Mouse (Mus musculus) embryonic stem cell, embryonic (primary cell): ENCODE results near the gene Tex101.
"Not testable (repeated sequence)": the region's sequence is repeated elsewhere in the genome, so short reads cannot be mapped to it uniquely, and the experiment has no call there.

Source experiments
- CTCF ChIA-PET, 4 experiments: fragments of 300-600 bp in 2 of 4; fragments of 350-600 bp in 2 of 4; sonication (Branson Sonifier 250); formaldehyde crosslinking; loops; one replicate each; lab custom pipeline; 2022; ENCODE audit warnings: inconsistent platforms in 2 of 4; lab: Charles Lee
- POLR2A ChIA-PET, 4 experiments: fragments of 300-600 bp in 2 of 4; fragments of 350-600 bp in 2 of 4; sonication (Branson Sonifier 250); formaldehyde crosslinking; loops; one replicate each; lab custom pipeline; 2022; ENCODE audit warnings: antibody characterized with exemption in 4 of 4, inconsistent platforms in 1 of 4; lab: Charles Lee

Gene Tex101

DNA sequence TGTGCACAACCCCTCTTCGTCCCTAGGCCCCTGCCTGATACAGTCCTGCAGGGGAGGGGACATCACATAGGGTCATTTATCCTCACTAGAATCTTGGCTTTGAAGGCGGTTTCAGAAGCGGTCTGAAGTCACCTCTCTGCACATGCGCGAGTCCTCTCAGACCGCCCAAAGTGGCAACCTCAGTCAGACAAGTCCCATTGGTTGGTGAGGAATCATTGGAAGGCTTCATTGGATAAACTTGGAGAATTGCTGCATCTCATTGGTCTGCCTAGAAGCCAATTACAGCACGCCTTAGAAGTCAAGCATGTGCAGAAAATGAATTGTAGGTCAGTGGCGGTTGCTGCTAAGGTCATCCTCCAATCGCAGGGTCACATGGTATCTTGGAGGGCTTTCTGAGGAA is at the start of gene Tex101:
Gene Tex101 (minus strand): TSS at position 101 of the 400 bp plus-strand sequence.
- POLR2A ChIA-PET: no interaction called here
- CTCF ChIA-PET: no interaction called here

GRCm38 (mm10) chr7:24715039-24715438 is 38.6 kb upstream of the Tex101 start:
- CTCF ChIA-PET: interaction anchor here in 1 of 4 experiments (0.6 kb wide), 2 partner anchors 261 to 505 kb away, joined by 3 to 4 read pairs; no protein-coding TSS in a partner anchor
- POLR2A ChIA-PET: no interaction called here

- ChIA-PET POLR2A (interaction anchor here in 1 of 4 experiments (0.5 kb wide), 1 partner anchor 34 kb away, joined by 8 read pairs; no protein-coding TSS in a partner anchor), CTCF (interaction anchor here in 1 of 4 experiments (1.1 kb wide), 1 partner anchor 108 kb away, joined by 3 read pairs; no protein-coding TSS in a partner anchor)
Measured at GRCm38 (mm10) chr7:24708832-24709292, 32.4 kb upstream of the Tex101 start, which contains the start of gene BC049730. Gene BC049730 (plus strand): TSS chr7:24709242.

DNA sequence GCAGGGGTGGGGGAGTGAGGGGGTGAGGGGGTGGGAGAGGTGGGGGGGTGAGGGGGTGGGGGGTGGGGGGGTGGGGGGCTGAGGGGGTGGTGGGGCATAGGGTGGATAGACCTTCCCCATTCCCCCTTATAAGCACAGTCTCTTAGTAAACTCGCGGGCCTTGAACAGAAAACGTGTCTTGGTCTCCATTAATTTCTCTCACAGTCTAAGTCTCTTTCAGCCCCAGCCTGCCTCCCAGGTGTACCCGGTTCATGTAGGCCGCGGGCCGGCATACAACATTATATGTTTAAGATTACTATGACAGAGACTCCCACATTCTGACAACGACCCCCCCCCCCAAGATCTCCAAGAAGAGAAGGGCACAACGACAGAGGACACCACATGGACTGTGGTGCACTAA is 26.4 kb upstream of the Tex101 start:
- POLR2A ChIA-PET: interaction anchor here in 1 of 4 experiments (1.2 kb wide), 1 partner anchor 22 kb away, joined by 4 read pairs; no protein-coding TSS in a partner anchor
- CTCF ChIA-PET: not testable (repeated sequence)

- POLR2A ChIA-PET, CTCF ChIA-PET: not testable (repeated sequence)
Measured at GRCm38 (mm10) chr7:24697891-24698290, 21.4 kb upstream of the Tex101 start.

DNA sequence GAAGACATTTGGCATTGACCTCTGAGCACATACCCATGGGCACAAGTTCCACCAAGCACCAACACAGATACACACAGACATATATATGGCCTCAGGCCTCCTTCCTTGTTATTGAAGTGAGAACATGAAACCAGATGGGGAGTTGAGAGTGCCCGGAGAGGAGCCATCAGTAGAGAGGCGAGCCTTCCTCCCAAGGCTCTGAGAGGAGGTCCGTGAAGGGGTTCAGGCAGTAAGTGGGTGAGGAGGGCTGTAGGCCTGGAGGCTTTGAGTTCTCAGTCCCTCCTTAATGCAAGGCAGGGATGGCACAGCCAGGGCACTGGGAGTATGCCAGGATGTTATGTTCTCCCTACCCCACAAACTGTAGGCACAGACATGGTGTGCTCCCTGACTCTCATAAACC is 16.2 kb upstream of the Tex101 start:
- POLR2A ChIA-PET: not testable (repeated sequence)
- CTCF ChIA-PET: interaction anchor here in 1 of 4 experiments (0.7 kb wide), 1 partner anchor 30 kb away, joined by 3 read pairs; no protein-coding TSS in a partner anchor

DNA sequence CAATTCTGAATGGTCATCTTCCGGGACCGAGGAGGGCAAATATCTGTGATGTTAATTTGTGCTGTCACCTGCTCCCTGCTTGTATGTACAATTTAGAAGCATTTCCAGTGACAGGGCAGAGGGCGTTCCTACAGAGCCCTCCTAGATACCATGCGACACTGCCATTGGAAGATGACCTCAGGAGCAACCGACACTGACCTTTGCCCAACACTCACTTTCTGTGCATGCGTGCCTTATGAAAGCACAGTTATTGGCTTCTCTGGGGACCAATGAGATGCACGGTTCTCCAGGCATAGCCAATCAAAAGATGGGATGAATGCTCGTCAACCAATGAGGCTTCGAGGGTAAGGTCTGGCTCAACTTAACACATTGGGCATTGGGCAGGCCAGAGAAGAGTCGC is 11.0 kb upstream of the Tex101 start:
- CTCF ChIA-PET: not testable (repeated sequence)
- POLR2A ChIA-PET: interaction anchor here in 1 of 4 experiments (0.6 kb wide), 1 partner anchor 717 kb away, joined by 3 read pairs; no protein-coding TSS in a partner anchor

DNA sequence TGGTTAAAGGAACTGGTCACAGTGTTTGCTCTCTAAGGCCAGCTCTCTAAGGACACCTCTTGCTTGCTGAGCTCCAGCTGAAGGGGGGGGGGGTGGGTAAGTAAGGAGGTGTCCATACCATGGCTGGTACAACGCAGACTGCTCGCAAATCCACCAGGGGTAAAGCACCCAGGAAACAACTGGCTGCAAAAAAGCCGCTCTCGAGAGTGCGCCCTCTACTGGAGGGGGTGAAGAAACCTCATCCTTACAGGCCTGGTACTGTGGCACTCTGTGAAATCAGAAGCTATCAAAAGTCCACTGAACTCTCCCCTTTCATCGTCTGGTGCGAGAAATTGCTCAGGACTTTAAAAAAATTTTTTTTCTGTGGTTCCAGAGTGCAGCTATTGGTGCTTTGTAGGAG is 7.6 kb upstream of the Tex101 start:
- CTCF ChIA-PET: interaction anchor here in 1 of 4 experiments (0.6 kb wide), 1 partner anchor 222 kb away, joined by 4 read pairs; no protein-coding TSS in a partner anchor
- POLR2A ChIA-PET: not testable (repeated sequence)

GRCm38 (mm10) chr7:24671944-24672439 is 4.5 kb downstream of the Tex101 start:
- ChIA-PET POLR2A (interaction anchor here in 1 of 4 experiments (0.6 to 0.7 kb wide), 2 partner anchors 85 to 165 kb away, joined by 3 read pairs; partner anchors contain the start of genes Ethe1, Zfp428 and Zfp575), CTCF (interaction anchor here in 2 of 4 experiments (0.6 to 1.8 kb wide), 3 partner anchors 9 to 374 kb away, joined by 3 to 9 read pairs (median 6); no protein-coding TSS in a partner anchor)

- ChIA-PET CTCF (interaction anchor here in 3 of 4 experiments (0.6 to 1.2 kb wide), 4 partner anchors 12 to 188 kb away, joined by 3 to 4 read pairs (median 4); no protein-coding TSS in a partner anchor), POLR2A (interaction anchor here in 2 of 4 experiments (0.5 to 0.6 kb wide), 4 partner anchors 164 to 391 kb away, joined by 3 to 5 read pairs (median 4); no protein-coding TSS in a partner anchor)
Measured at GRCm38 (mm10) chr7:24664959-24665358, 11.5 kb downstream of the Tex101 start.

GRCm38 (mm10) chr7:24664301-24664700 is 12.2 kb downstream of the Tex101 start:
- POLR2A ChIA-PET: interaction anchor here in 2 of 4 experiments (0.6 kb wide), 3 partner anchors 163 to 391 kb away, joined by 3 to 5 read pairs (median 4); no protein-coding TSS in a partner anchor
- CTCF ChIA-PET: interaction anchor here in 3 of 4 experiments (1.1 to 3.0 kb wide), 7 partner anchors 11 to 65 kb away, joined by 3 to 79 read pairs (median 7); no protein-coding TSS in a partner anchor

- CTCF ChIA-PET: interaction anchor here (0.5 to 6.2 kb wide), 94 partner anchors 8 to 432 kb away, joined by 3 to 83 read pairs (median 4); partner anchors contain the start of genes Phldb3 (in 2 of the 4), Rabac1 (in 2 of the 4), Ethe1 (in 1 of the 4) and Irgq (in 1 of the 4)
- POLR2A ChIA-PET: interaction anchor here in 3 of 4 experiments (0.5 to 1.7 kb wide), 11 partner anchors 43 to 233 kb away, joined by 3 to 8 read pairs (median 3); partner anchors contain the start of gene Phldb3 (in 1 of the 3)
Measured at GRCm38 (mm10) chr7:24662575-24662974, 13.9 kb downstream of the Tex101 start.

DNA sequence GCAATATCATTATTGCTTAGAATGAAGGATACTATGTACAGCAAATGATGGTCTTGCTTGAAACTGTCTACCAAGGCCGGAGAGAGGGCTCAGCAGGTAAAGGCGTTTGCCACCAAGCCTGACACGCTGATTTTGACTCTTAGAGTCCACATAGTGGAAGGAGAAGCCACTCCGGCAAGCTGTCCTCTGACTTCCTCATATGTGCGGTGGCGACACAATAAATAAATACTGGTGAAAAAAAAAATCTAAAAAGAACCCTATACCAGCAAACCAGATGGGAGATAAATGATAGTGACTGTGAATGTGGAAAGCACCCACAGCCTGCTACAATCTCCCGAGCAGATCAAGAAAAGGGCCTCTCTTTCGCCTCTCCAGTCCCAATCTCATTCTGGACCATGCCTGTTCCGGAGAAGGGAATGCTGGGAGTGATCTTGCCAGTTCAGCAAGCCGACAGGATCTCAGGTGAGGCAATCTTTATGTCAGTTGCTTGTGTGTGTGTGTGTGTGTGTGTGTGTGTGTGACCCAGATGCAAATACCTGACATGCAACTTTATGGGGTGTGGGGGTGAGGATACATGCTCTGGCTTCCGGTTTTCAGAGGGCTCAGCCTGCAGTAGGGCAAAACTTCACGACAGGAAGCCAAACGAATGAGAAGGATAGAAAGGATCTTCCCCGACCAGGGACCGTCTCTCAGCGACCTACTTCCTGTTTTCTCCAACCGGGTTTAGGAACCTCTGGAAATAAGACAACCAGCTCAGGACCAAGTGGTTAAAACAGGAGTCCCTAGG is 15.2 kb downstream of the Tex101 start:
- ChIA-PET POLR2A (interaction anchor here in 2 of 4 experiments (0.7 to 1.2 kb wide), 2 partner anchors 41 to 169 kb away, joined by 3 to 4 read pairs; no protein-coding TSS in a partner anchor), CTCF (interaction anchor here (0.5 to 6.2 kb wide), 21 partner anchors 8 to 433 kb away, joined by 3 to 83 read pairs (median 10); partner anchors contain the start of genes Phldb3 (in 1 of the 4), Pinlyp (in 1 of the 4) and Xrcc1 (in 1 of the 4))

DNA sequence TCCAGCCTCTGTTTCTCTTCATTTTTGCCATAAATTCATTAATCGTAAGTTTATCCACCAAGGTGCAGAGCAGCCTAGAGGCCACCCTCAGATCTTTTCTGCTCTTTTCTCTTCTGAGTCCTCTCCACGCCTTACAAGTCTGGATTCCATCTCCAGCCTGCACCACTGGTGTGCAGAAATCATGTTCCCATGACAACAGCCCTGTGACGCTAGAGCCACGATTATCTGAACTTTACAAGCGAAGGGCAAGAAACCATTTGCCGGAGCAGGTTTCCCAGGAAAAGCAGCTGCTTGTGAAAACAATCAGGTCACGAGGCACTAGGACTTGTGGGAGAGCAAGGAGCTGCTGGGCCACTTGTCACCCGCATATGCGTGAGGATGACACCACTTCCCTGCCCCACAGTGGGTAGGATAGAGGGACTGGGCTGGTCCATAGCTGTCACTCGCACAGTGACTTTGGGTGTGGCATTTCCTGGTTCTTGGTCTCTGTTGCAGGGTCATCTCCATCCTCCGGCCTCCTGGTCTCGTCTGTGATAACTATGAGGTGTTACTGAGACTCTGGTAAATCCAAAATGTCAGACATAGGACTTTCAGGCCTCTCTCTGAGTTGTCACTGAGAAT is 16.6 kb downstream of the Tex101 start:
- ChIA-PET CTCF (interaction anchor here in 3 of 4 experiments (0.5 to 6.2 kb wide), 11 partner anchors 40 to 316 kb away, joined by 3 to 83 read pairs (median 6); no protein-coding TSS in a partner anchor), POLR2A (no interaction called here)

GRCm38 (mm10) chr7:24653681-24654080 is 22.8 kb downstream of the Tex101 start:
- ChIA-PET POLR2A (interaction anchor here in 1 of 4 experiments (0.5 to 1.0 kb wide), 4 partner anchors 15 to 241 kb away, joined by 3 to 5 read pairs (median 3); no protein-coding TSS in a partner anchor), CTCF (interaction anchor here (0.6 to 7.1 kb wide), 24 partner anchors 9 to 212 kb away, joined by 3 to 46 read pairs (median 4); partner anchors contain the start of gene Lypd3 (in 2 of the 4))

DNA sequence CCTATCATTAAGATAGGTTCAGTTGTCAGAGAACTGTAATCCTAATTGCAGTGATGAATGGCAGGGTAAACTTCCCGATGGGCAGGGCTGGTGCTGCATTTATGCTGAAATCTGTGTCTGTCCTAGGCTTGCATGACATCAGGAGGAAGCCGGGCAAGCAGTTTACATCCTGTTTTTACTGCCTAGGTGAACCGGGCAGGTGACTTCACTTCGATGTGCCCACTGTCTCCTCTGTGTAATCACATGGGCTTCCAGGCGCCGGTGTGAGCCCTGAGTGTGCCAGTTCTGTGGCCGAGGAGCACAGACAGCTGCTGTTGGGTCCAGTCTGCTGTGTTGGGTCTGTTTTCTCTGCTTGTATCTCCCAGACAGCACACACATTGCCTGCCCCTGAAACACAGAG is 30.0 kb downstream of the Tex101 start:
- CTCF ChIA-PET: interaction anchor here in 3 of 4 experiments (0.6 to 1.6 kb wide), 6 partner anchors 16 to 211 kb away, joined by 3 to 7 read pairs (median 4); no protein-coding TSS in a partner anchor

GRCm38 (mm10) chr7:24644996-24645395 is 31.5 kb downstream of the Tex101 start:
- POLR2A ChIA-PET: interaction anchor here in 1 of 4 experiments (0.9 kb wide), 1 partner anchor 9 kb away, joined by 4 read pairs; no protein-coding TSS in a partner anchor
- CTCF ChIA-PET: interaction anchor here (0.6 to 1.3 kb wide), 7 partner anchors 8 to 80 kb away, joined by 3 to 5 read pairs (median 3); no protein-coding TSS in a partner anchor

More for the DNA sequence above, 30.0 kb downstream of the Tex101 start:
- POLR2A ChIA-PET: interaction anchor here in 2 of 4 experiments (0.6 to 0.9 kb wide), 2 partner anchors 8 to 37 kb away, joined by 3 to 4 read pairs; no protein-coding TSS in a partner anchor
